Mouse (Mus musculus) liver, adult 2 months (tissue): ENCODE measurements around the gene 4930404H24Rik. TPM values are rescaled to one million over a fixed set of nuclear protein-coding genes. Genes with fewer than 3 reads are reported as not detected.

ENCODE experiments used
- DNase-seq: peaks from one replicate; pipeline ENCODE4 v3.0.0-alpha.2; 2011; ENCODE audit warnings: low read depth, low spot score; ENCODE audit errors: extremely low read depth
- H3K27ac ChIP-seq: fragments of 200-500 bp; replicated peaks from 2 replicates; pipeline ENCODE4 v1.5.1; 2012; ENCODE audit warnings: low read depth, mild to moderate bottlenecking, control low read depth, inconsistent platforms, low read length; ENCODE audit not compliant: insufficient read depth
- H3K27me3 ChIP-seq: fragments of 200-500 bp; 2 replicates; pipeline ENCODE4 v1.6.1; 2012; ENCODE audit warnings: mild to moderate bottlenecking, moderate library complexity, low read length, inconsistent platforms; ENCODE audit not compliant: control insufficient read depth, insufficient read depth
- H3K36me3 ChIP-seq: fragments of 200-500 bp; 2 replicates; pipeline ENCODE4 v1.6.1; 2012; ENCODE audit warnings: low read length, inconsistent platforms; ENCODE audit not compliant: control insufficient read depth, insufficient read depth
- H3K4me1 ChIP-seq: fragments of 200-500 bp; 2 replicates; pipeline ENCODE4 v1.6.1; 2011; ENCODE audit warnings: low read length; ENCODE audit not compliant: control insufficient read depth, insufficient read depth
- H3K4me3 ChIP-seq: fragments of 200-500 bp; 2 replicates; pipeline ENCODE4 v1.5.1; 2011; ENCODE audit warnings: low read depth, mild to moderate bottlenecking, control low read depth, low read length, moderate library complexity; ENCODE audit not compliant: insufficient read depth
- H3K79me2 ChIP-seq: fragments of 200-500 bp; 2 replicates; pipeline ENCODE4 v1.6.1; 2012; ENCODE audit warnings: inconsistent platforms, mild to moderate bottlenecking, low read length, moderate library complexity; ENCODE audit not compliant: control insufficient read depth, insufficient read depth
- H3K9ac ChIP-seq: fragments of 200-500 bp; 2 replicates; pipeline ENCODE4 v1.6.1; 2012; ENCODE audit warnings: low read depth, mild to moderate bottlenecking, control low read depth, inconsistent platforms, low read length
- CTCF ChIP-seq: fragments of 200-500 bp; IDR thresholded peaks from 2 replicates; pipeline ENCODE4 v1.5.1; 2011; ENCODE audit warnings: low read depth, low read length, control low read depth
- POLR2A ChIP-seq: fragments of 200-500 bp; IDR thresholded peaks from 2 replicates; pipeline ENCODE4 v1.6.1; 2011; ENCODE audit warnings: low read length, control low read depth; ENCODE audit not compliant: insufficient read depth; ENCODE audit errors: extremely low read depth
- WGBS: fragments of 180-500 bp; shearing (Covaris S2); methylation state at CpG from one replicate; pipeline ENCODE4 v1.1.7; 2018; 5-methylcytosine and 5-hydroxymethylcytosine counted together
- polyA plus RNA-seq: library from polyadenylated mRNA; depleted of rRNA; stranded (reverse); fragments of >200 nt; gene quantifications from 2 replicates; pipeline ENCODE4 v1.2.3, GENCODE M21; 2012
- total RNA-seq: library from RNA; depleted of rRNA; stranded (reverse); fragments of >200 nt; gene quantifications from 2 replicates; pipeline ENCODE4 v1.2.3, GENCODE M21; 2014

The 4930404H24Rik gene
- total and polyA plus RNA-seq, 2 experiments = not detected

GRCm38 (mm10) chr2:153514497-153515380, 22.1 kb downstream of the 4930404H24Rik start:
- no peaks in the 10 kb centered on the region for H3K36me3 ChIP-seq
- H3K9ac ChIP-seq = no peak overlapping the region
- WGBS = 83% methylated on average over 14 of the region's 14 CpGs
- TF ChIP-seq POLR2A (no peak), CTCF (no peak)
- no peaks in the 10 kb centered on the region for H3K4me1 ChIP-seq
- no peaks in the 10 kb centered on the region for H3K79me2 ChIP-seq
- H3K4me3 ChIP-seq = no peak overlapping the region
- H3K27ac ChIP-seq = no peak overlapping the region
- no peak for DNase-seq
- no peaks in the 10 kb centered on the region for H3K27me3 ChIP-seq

GRCm38 (mm10) chr2:153515582-153515981, 23.0 kb downstream of the 4930404H24Rik start:
- H3K4me1 ChIP-seq = no peaks in the 10 kb centered on the region
- H3K27ac ChIP-seq = no peak overlapping the region
- H3K4me3 ChIP-seq = no peak overlapping the region
- no peak overlapping the region for H3K9ac ChIP-seq
- DNase-seq = no peak
- 93% methylated on average over 6 of the region's 6 CpGs for WGBS
- TF ChIP-seq CTCF (no peak), POLR2A (no peak)
- no peaks in the 10 kb centered on the region for H3K79me2 ChIP-seq
- H3K36me3 ChIP-seq = no peaks in the 10 kb centered on the region
- H3K27me3 ChIP-seq = no peaks in the 10 kb centered on the region

GRCm38 (mm10) chr2:153516961-153517360, 24.4 kb downstream of the 4930404H24Rik start:
- WGBS = 34% methylated on average over 4 of the region's 4 CpGs
- H3K9ac ChIP-seq = no peak overlapping the region
- H3K36me3 ChIP-seq = no peaks in the 10 kb centered on the region
- DNase-seq = peak; percentile 41
- TF ChIP-seq CTCF (peak; percentile 62), POLR2A (no peak)
- H3K79me2 ChIP-seq = no peaks in the 10 kb centered on the region
- no peaks in the 10 kb centered on the region for H3K4me1 ChIP-seq
- H3K27ac ChIP-seq = no peak overlapping the region
- H3K4me3 ChIP-seq = no peak overlapping the region
- H3K27me3 ChIP-seq = no peaks in the 10 kb centered on the region

DNA sequence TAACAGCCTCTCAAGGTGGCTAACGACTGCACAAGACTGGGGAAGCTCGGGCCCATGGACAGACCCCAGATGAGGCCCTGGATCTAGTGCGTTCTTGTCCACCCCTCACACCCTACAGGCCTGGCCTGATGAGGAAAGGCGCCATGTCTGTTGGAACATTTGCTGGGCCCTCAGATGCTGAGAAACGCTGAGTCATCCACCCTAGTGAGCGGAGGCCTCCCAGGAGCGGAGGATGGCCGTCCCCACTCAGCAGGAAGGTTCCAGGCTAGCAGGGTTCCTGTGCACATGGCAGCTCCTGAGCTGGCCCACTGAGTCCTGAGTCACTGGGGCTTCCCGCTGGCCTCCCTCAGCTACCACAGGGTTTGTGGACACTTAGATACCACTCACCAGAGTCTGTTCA, 27.5 kb downstream of the 4930404H24Rik start:
- Histone ChIP-seq H3K4me1 (no peaks in the 10 kb centered on the region), H3K36me3 (no peaks in the 10 kb centered on the region), H3K79me2 (no peaks in the 10 kb centered on the region), H3K9ac (no peak overlapping the region), H3K27ac (no peak overlapping the region), H3K27me3 (no peaks in the 10 kb centered on the region), H3K4me3 (no peak overlapping the region)
- no peak for TF ChIP-seq POLR2A
- TF ChIP-seq CTCF = no peak
- DNase-seq = no peak
- WGBS = 90% methylated on average over 9 of the region's 9 CpGs

DNA sequence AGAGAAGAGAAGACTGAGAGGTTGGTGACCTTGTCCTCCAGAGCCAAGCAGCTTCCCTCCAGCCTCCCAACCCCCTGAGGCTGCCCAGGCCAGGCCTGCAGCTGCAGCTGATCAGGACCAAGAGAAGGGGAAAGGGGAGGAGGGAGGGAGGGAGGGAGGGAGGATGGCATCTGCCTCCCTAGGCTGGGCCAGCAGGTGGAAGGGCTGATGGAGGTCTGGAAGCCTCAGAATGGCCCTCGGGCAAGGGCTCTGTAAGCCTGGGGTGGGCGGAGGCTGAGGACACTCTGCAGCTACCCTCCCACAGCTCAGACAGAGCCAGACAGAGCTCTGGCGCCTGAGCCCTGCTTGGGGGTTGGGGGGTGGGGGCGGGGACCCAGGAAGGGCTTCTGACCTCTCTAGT, 29.7 kb downstream of the 4930404H24Rik start:
- DNase-seq = no peak
- Histone ChIP-seq H3K27ac (no peak overlapping the region), H3K79me2 (no peaks in the 10 kb centered on the region), H3K9ac (no peak overlapping the region), H3K36me3 (no peaks in the 10 kb centered on the region), H3K27me3 (no peaks in the 10 kb centered on the region), H3K4me3 (no peak overlapping the region), H3K4me1 (no peaks in the 10 kb centered on the region)
- 85% methylated on average over 4 of the region's 4 CpGs for WGBS
- TF ChIP-seq CTCF (no peak), POLR2A (no peak)

GRCm38 (mm10) chr2:153523143-153523542, 30.6 kb downstream of the 4930404H24Rik start:
- no peak for DNase-seq
- TF ChIP-seq CTCF (no peak), POLR2A (no peak)
- Histone ChIP-seq H3K9ac (no peak overlapping the region), H3K4me3 (no peak overlapping the region), H3K36me3 (no peaks in the 10 kb centered on the region), H3K4me1 (no peaks in the 10 kb centered on the region), H3K27ac (no peak overlapping the region), H3K27me3 (no peaks in the 10 kb centered on the region; the same call in 1 of the 2 replicates), H3K79me2 (no peaks in the 10 kb centered on the region)
- WGBS = 82% methylated on average over 9 of the region's 9 CpGs
